Mouse (Mus musculus) thymus, postnatal 0 days (tissue): ENCODE results near the gene Dnajc11. TPM values are rescaled to one million over a fixed set of nuclear protein-coding genes. Genes with fewer than 3 reads are reported as not detected.

Source experiments
- DNase-seq: peaks from one replicate; pipeline ENCODE4 v3.0.0-alpha.2; 2015; ENCODE audit warnings: low spot score
- polyA plus RNA-seq: library from polyadenylated mRNA; unstranded; fragments of >200 nt; fragmentation: Nextera tagmentation; extraction: Ambion mirVana; gene quantifications from 2 replicates; pipeline ENCODE4 v1.2.1, GENCODE M21; 2015

Gene Dnajc11
- polyA plus RNA-seq, 1 experiment from 2014 or later: 48.3 TPM

DNA sequence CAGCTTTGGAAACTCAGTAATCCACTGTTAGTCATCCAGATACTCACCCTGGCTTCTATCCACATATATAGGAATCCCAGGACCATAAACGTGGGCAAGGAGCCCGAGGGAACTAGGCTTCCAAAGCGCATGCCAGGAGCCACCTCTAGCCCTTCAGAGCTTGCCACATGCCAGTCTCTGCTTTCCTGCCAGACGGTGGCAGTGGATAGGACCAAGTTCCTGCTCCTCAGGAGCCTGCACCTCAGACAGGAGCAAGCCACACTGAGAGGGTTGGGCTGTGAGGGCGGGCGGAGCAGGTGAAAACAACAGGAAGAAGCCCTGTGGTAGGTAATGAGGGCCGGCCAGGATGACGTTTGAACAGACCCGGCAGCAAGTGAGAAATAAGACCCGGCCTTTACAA, 52.4 kb downstream of the Dnajc11 start:
- no peak for DNase-seq

- no peak for DNase-seq
Observed at GRCm38 (mm10) chr4:151986650-151987049, 53.2 kb downstream of the Dnajc11 start.

DNA sequence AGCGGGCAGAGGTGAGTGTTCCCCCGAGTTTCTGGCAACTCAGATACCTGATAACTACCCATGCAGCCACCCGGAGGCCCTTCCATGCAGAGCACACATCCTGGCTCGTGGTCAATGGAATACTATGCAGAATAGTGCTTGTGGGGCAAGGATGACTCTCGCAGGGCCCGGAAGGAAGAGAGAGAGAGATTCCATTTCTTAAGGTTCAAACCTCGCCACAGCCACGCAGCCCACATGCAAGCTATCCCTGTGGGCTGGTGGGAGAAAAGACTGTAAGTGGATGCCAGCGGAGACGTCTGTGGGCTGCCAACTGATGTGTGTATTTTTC, 54.5 kb downstream of the Dnajc11 start:
- DNase-seq: no peak

GRCm38 (mm10) chr4:151988342-151989109, 55.0 kb downstream of the Dnajc11 start, which contains the start of gene Thap3:
Thap3 (minus strand) TSS chr4:151988997.
- DNase-seq: peak; percentile 77

DNA sequence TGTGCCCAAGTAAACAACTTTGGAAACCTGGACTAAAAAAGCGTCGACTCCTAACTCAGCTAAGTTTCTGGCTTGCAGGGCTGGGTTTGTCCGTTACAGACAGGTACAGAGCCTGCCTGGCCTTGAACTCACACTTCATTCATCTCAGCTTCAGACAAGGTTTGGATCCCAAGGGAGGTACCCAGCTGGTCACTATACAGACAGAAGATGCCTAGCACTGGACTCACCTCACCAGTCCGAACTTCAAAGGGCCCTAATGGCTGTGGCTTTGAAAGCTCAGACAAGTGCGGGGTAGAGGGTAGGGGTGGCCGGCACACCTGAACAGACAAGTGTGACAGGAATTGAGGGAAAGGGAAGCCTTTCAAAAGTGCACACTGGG, 55.6 kb downstream of the Dnajc11 start:
- no peak for DNase-seq

- DNase-seq: no peak
Observed at GRCm38 (mm10) chr4:151992091-151992490, 58.6 kb downstream of the Dnajc11 start.

DNA sequence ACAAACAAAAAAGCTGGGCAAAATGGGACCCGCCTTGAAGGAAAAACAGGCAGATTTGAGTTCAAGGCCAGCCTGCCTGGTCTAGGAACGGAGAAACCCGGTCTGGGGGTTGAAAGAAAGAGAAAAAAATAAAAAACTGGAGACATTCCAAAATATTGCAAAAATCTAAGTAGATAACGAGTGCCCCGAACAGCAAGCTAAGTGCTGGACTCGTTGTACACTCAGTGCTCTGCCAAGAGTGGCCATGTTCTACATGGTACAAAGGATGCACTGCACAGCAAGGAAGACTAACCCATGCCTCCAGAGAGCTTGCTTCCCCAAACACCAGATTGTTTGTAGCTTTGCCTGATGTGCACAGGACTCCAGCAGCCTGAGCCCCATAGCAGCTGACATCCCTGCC, 59.5 kb downstream of the Dnajc11 start:
- no peak for DNase-seq

DNA sequence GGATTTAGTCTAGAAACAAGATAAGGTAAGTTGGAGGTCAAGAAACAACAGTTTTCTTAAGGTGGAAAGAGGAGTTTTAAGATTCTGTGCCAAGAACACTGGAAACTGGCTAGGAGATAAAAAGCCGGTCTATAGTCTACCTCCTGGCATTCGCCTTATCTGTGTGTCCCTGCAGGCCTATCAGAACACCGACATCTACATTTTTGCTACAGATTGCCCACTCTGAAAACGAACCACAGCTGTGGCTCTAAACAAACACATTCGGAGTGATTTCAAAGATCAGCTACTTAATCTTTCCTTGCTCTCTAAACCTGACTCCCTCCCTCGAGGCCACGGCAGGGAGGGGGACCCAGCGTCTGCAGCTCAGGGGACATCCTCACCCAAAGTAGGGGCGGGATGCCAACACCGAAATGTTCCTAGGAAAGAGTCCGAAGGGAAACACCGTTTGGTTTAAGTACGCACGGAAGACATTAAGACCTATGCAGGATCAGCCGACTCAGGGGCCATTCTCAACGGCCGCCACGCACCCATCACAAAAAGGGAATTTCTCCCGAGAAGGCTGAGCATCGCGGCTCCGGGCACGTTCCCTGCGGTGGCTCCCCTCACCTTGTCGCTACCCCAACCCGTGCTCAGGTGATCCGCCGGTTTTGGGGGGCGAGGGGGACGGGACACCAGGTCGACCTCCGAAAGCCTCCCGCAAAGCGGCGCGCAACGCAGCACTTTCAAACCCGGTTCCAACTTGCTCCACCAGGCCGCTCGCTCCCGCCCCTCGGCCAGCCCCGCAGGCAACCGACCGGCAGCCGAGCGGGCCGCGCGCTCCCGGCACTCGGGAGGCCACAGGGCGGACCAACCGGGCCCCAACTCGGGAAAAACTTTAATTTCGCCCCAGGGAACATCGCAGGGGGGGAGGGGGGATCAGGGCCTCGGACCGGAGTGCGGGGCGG, 61.0 kb downstream of the Dnajc11 start:
- no peak for DNase-seq

GRCm38 (mm10) chr4:151995371-151996172, 62.1 kb downstream of the Dnajc11 start:
- DNase-seq: peak; percentile 39

GRCm38 (mm10) chr4:151996173-151996950, 62.9 kb downstream of the Dnajc11 start, which contains the start of gene Phf13:
Phf13 (minus strand) TSS chr4:151996258.
- DNase-seq: peak; percentile 99

DNA sequence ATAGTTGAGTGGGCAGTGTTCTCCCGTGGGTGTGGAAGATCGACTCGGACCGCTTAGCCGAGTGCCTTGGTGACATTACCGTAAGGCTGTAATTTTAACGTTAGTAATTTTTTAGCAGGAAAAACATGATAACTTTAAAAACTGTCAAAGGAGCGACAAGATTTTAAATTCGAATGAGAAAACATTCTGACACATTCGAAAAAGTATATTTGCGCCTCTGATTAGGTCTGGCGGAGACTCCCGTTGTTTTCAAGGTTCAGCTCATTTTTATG, 63.4 kb downstream of the Dnajc11 start:
- DNase-seq: no peak

GRCm38 (mm10) chr4:151997701-151998100, 64.2 kb downstream of the Dnajc11 start:
- no peak for DNase-seq

- no peak for DNase-seq
Observed at GRCm38 (mm10) chr4:151999481-151999880, 66.0 kb downstream of the Dnajc11 start.

DNA sequence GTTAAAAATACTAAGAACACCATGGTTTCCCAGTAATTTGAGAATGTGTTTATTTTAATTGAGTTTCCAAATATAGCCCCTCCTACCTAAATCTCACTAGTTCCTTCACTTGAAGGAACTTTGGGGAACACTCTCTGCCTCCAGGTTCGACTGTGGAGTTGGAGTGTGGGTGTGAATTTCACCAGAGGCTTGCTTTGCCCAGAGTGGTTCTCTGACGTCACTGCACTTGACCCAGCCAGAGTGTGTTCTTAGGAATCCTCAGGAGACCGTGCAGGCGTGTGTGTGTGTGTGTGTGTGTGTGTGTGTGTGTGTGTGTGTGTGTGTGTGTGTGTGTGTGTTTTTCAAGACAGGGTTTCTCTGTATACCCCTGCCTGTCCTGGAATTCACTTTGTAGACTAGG, 67.4 kb downstream of the Dnajc11 start:
- no peak for DNase-seq

DNA sequence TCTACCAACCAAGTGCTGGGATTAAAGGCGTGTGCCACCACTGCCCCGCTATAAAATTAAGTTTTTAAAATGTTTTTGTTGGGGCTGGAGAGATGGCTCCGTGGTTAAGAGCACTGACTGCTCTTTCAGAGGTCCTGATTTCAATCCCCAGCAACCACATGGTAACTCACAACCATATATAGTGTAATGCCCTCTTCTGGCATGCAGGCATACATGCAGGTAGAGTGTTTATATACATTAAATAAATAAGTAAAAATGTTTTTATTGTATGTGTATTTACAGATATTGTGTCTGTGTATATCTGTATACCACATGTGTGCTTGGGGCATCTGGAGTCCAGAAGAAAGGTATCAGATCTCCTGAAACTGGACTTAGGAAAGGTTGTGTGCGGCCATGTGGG, 67.8 kb downstream of the Dnajc11 start:
- DNase-seq: no peak

DNA sequence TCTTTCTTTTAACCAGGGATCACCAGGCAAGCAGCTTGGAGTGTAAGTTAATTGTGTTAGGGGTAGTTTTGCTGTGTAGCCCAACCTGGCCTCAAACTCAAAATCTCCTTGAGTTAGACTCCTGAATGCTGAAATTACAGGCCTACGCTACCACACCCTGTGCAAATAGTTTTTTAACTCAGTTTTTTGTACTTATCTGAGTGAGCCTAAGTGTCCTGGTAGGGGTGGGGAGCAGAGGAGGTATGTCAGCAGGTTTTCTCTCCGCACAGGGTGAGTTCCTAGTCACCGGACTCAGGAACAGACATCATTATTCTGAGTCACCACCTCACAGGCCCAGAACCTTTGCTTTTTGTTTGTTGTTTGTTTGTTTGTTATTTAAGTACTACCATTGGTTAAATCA, 68.6 kb downstream of the Dnajc11 start:
- no peak for DNase-seq

- DNase-seq: no peak
Observed at GRCm38 (mm10) chr4:152006137-152006536, 72.6 kb downstream of the Dnajc11 start.

DNA sequence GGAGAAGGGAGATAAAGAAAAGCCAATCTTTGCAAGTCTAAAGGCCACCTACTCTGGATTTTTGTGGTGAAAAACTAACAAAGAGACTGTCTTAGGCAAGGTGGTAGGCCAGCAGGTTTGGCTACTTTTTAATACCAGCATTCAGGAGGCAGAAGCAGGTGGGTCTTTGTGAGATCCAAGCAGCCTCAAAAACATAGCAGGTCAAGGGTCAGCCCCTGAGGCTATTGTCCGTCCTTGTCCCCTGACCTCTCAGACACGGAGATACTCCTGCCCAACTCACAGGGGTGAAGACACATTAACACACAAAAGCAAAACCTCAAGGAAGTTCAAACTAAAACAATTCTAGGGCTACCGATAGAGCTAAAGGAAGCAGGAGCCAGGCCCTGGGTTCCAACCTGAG, 73.3 kb downstream of the Dnajc11 start:
- DNase-seq: no peak

GRCm38 (mm10) chr4:152007481-152008147, 74.1 kb downstream of the Dnajc11 start:
- DNase-seq: no peak

DNA sequence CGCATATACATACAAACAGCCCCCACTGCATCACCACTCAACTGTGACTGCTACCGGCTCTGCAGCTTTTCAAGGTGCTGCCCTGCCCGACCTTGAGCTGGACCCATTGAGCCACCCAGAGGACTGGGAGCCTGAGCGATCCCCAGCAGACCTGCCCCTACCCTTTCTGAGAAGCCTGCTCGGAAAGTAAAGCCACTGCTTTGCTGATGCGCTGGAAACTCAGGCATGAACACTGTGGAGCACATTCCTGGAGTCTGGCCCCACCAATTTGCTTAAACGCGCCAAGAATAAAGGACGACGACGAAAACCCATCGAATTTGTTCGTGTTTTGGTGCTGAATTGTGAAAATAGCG, 74.6 kb downstream of the Dnajc11 start:
- DNase-seq: peak; percentile 14
